Mouse (Mus musculus) Muller cell, postnatal 12 days (primary cell): ENCODE measurements at regions not wholly inside any gene's neighbourhood (a gene's known extent, or its start where the extent isn't known, plus 50 kb on each side); places are given as distances from the start of the nearest gene placed in this dataset.
A peak's percentile ranks its signal among the peaks of the same experiment; 100 is the strongest.
"Not testable (repeated sequence)": the region's sequence is repeated elsewhere in the genome, so short reads cannot be mapped to it uniquely, and the experiment has no call there.

Experiments
- DNase-seq: peaks from one replicate; pipeline ENCODE4 v3.0.0-alpha.2; 2015; ENCODE audit errors: inconsistent ontology term

DNA sequence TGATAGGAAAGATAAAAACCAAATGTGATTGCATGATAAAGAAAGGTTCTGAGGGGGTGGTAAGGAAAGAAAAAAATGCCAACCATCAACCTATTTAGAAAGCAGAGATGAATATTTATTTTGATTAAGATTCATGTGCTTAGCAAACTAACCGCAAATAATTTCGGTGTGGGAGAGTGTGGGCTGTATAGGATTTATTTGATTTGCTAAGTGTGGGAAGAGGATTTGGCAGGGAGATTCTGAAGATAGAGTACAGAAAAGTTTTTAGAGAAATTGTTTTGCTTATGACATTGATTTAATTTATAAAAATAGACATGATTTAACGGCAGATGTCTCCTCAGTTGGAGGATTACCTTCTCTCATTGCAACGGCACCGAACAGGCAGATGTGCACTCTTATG lies 250.3 kb downstream of the Pros1 start:
- DNase-seq = no peak

- DNase-seq = no peak
Observed at GRCm38 (mm10) chr16:63104938-63105714, 251.0 kb downstream of the Pros1 start.

GRCm38 (mm10) chr16:63116456-63116855 lies 262.3 kb downstream of the Pros1 start:
- DNase-seq = no peak

DNA sequence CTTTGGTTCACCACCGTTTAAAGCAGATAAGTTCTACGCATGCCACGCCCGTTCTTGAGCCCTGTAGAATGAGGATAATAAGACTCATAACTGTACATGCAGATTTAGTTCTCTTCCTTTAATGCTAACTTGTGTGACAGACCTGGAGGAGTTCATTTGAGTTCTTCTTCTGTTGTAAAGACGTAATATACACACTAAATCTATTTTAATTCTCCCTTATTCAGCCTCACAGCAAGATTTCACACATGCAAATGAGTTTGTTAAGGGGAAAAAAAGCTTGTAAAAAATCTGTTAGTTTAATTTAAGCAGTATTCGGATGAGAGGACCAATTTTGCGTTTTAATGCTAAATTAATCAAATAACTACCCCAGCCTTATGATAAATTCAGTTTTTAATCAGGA lies 264.6 kb downstream of the Pros1 start:
- no peak for DNase-seq

DNA sequence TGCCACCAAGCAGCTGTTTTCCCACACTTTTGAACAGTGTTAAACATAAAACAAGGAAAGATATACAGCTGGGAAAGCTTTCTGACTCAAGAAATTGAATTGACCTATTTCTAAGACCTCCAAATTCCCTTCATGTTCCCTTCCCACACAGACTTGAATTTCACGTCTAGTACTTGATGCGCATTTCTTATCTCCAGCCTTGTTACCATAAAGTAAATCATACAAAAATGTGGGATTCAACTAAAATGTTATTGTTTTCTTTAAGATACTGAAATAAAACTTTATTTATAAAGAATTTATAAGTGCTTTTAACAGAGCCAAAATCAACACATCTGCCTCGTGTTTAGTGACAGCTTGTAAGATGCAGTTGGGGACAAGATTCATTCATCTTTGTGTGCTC lies 289.7 kb downstream of the Pros1 start:
- no peak for DNase-seq

- no peak for DNase-seq
Observed at GRCm38 (mm10) chr16:63155300-63155821, 301.3 kb downstream of the Pros1 start.

- no peak for DNase-seq
Observed at GRCm38 (mm10) chr16:63170101-63170500, 316.0 kb downstream of the Pros1 start.

DNA sequence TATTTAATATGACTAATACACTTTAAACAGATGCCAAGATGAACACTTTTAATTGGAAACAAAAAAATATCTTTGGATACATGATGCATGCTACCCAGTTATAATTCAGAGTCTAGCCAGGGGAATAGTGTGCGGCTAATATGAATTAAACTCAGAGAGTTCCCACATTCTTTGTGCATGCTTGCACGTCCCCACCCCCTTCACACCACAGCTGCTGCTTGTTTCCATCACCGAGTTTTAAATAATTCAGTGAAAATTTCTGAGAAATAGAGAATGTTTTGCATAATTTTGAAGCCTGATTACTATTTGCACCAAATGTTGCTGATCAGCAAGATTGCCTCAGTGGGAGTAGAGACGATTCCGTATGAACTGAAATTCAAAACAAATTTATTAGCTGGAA lies 325.1 kb downstream of the Pros1 start:
- peak; percentile 82 for DNase-seq

DNA sequence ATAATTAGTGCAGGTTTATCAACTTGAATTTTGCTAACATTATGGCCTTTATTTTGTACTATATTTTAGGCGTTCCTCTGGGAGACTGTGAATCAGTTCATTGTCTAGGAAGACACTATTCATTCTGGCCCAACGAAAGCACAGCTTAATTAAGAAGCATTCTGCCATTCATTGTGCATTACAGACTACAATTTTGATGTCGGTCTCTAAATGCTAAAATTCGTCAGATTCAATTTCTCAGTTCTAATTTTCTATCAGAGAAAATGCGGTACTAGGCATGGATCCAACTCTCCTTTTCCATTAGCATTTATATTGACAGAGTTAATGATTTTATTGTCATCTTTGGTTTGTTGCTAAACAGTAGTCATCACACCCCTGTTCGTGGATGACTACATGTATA lies 337.1 kb downstream of the Pros1 start:
- peak; percentile 66 for DNase-seq

DNA sequence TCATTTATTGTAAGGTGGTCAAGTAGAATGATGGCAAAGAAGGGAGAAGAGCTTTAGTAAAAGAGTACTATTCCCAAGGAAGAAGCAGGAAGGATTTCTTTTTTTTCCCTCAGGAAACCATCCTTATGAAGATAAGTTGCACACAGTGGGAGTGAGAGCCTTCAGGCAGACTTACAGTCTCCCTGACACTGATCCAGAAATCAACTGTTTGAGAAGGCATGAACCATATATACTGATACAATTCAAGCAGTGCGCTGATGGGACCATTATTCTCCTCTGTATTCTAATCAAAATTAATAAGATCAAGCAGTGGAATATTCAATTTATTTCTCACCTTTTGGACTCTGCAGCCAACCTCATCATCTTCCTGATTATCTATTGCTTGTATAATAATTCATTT lies 337.5 kb downstream of the Pros1 start:
- no peak for DNase-seq

GRCm38 (mm10) chr16:63194595-63194994 lies 340.5 kb downstream of the Pros1 start:
- no peak for DNase-seq

DNA sequence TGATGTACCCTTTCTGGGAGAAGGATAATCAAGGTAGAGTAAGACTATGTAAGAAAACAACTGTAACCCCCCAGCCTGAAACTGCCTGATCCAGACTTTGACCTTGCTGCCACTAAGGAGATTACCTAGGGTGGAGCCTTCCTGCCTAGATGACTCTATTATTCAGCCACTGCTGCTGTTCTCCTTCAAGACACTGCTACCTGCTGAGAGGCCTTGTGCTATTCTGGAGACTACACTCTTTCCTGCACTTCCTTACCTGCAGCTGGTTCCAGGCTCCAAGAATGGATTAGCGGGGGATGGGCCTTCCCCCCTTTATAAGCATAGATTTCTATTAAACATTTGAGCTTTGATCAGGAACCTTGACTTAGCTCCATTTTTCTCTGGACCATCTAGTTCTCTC lies 359.4 kb downstream of the Pros1 start:
- not testable (repeated sequence) for DNase-seq

- no peak for DNase-seq
Observed at GRCm38 (mm10) chr16:63220228-63220879, 366.2 kb downstream of the Pros1 start.

DNA sequence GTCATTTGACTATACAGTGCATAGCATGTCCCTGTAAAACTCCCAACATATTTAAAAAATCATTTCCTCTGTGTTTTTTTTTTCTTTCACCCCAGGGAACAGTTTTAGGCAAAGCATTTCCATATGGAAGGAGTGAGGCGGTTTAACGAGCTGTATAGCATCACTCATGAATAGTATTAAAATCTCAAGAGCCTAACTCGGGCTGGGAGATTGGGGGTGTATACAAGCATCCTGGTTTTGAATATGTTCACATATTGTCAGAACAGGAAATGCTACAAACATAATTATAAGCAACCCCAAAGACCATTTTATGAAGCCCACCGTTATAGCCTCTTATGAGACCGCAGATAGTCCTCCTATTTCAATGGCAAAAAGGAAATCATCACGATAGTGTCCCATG lies 370.5 kb downstream of the Pros1 start:
- no peak for DNase-seq

GRCm38 (mm10) chr16:63225097-63225496 lies 371.0 kb downstream of the Pros1 start:
- no peak for DNase-seq

- DNase-seq = peak; percentile 12
Observed at GRCm38 (mm10) chr16:63229135-63229534, 375.0 kb downstream of the Pros1 start.

GRCm38 (mm10) chr16:63229567-63229966 lies 375.5 kb downstream of the Pros1 start:
- DNase-seq = no peak

DNA sequence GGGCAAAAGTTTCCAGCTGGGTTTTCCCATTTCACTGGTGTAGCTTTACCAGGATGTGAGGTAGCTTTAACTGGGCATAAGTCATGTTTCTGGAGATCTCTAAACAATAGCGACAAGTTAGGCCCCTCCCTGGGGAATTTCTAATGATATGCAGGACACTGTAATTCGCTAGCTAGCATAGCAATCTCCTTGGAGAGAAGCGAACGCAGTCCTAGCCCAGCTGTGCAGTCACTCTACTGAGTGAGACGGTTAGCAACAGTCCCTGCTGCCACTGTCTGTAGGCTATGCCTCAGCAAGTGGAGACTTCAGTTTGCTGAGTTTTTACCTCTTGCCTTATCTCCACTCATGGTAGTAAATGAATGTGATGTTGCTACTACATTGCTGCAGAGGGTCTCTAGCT lies 416.1 kb downstream of the Pros1 start:
- no peak for DNase-seq

GRCm38 (mm10) chr16:63277556-63277955 lies 423.4 kb downstream of the Pros1 start:
- DNase-seq = peak; percentile 39

DNA sequence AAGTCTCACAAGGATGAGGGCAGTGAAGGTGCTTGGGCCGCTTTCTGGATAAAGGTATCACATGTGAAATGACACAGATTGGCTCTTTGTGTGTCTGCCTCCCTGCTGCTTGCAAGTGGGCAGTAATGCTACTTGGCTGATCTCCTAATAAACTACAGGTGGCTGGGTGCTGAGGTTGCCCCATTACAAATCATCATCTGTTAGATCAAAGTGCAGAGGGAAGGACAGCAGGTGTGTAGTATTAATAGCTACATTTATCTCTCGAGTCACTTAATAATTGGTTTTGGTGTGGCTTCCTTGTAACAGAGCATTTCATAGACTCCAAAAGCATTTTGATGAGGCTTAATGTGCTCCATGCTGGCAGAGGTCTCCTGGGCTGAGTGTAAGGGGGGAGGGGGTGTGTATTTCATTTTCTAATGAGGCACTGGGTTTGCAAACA lies 424.2 kb downstream of the Pros1 start:
- peak; percentile 20 for DNase-seq

GRCm38 (mm10) chr16:63287655-63288054 lies 433.5 kb downstream of the Pros1 start:
- DNase-seq = no peak

DNA sequence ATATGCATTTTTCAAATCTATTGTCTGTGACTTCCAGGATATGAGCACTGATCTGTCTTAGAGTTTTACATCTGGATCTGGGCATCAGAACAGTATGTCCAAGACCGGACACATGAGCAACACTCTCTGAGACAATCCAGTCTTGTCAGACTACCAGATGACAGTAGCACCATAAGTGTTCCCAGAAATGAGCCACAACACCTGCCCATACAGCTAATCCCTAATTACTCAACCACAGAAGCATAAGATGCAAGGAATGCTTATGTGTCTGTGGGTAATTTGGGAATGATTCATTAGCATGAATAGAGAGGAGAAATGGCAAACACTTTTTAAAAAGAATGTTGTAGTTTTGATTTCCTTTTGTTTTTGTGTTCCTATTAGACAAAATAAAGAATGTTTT lies 457.6 kb downstream of the Pros1 start:
- peak; percentile 28 for DNase-seq

DNA sequence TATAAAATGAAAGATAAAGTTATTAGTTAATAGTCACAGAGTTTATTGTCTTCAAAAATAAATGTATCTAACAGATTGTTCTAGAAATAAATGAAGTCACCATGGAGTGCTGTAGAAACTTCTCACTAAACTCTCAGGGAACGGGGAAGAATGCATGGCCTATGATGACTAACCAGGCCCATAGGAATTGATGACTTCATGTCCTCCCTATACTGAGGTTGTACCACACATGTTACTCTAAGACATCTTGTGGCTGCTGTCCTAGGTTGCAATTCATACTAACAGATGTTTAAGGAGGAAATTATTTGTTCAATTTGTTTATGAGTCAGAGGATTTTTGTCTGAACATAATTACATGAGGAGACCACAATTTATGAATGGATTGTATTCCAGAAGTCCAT lies 459.4 kb downstream of the Pros1 start:
- DNase-seq = no peak
